Mouse (Mus musculus): ENCODE data around the gene Hsd17b11. TPM values are rescaled to one million over a fixed set of nuclear protein-coding genes. Genes with fewer than 3 reads are reported as not detected.
"Not testable (repeated sequence)": the region's sequence is repeated elsewhere in the genome, so short reads cannot be mapped to it uniquely, and the experiment has no call there.

Hsd17b11 gene
- polyA plus RNA-seq, 1 experiment from 2014 or later = 2.5 TPM

DNA sequence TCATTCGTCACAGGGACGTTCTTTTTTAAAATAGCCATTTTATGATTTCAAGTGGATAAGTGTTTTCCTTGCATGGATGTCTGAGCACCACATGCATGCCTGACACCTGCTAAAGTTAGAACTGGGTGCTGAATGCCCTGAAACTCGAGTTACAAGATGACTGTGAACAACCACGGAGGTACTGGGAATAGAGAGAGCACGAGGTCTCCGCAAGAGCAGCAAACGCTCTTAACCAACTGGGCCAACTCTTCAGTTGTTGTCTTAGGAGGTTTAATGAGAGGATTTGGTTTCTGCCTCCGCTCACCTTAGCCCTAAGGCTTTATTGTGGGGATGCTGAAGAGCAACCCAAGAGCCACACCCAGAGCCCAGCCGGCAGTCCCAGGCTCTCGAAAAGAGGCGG, 3.0 kb upstream of the Hsd17b11 start:
- Histone ChIP-seq H3K36me3 (no peaks in the 10 kb centered on the region), H3K4me3 (peak overlapping the region; percentile 15; the same call in 1 of the 2 replicates), H3K27ac (peak overlapping the region; percentile 44; the same call in 1 of the 2 replicates), H3K27me3 (ENCODE audit: insufficient read depth, poor library complexity, severe bottlenecking) (no peaks in the 10 kb centered on the region), H3K9me3 (no peaks in the 10 kb centered on the region), H3K4me1 (peaks cover 31% of the 10 kb centered on the region)
- WGBS = 52% methylated on average over 11 of the region's 11 CpGs
- DNase-seq (ENCODE audit: low spot score) = no peak

DNA sequence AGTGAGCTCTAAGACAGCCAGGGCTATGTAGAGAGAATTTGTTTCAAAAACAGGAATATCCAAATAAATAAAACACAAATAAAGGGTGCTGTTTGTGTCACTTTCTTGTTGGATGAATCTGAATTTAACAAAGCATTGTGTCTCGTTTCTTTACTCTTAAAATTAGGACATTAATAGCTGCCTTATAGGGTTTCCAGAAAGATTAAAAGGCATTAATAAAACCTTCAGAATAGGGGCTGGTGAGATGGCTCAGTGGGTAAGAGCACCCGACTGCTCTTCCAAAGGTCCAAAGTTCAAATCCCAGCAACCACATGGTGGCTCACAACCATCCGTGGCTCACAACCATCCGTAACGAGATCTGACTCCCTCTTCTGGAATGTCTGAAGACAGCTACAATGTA, 2.5 kb upstream of the Hsd17b11 start:
- H3K36me3 ChIP-seq; H3K27ac ChIP-seq; DNase-seq (ENCODE audit: low spot score); H3K9me3 ChIP-seq; H3K4me3 ChIP-seq; H3K27me3 ChIP-seq (ENCODE audit: insufficient read depth, poor library complexity, severe bottlenecking): not testable (repeated sequence)
- peaks cover 36% of the 10 kb centered on the region for H3K4me1 ChIP-seq
- WGBS = 87% methylated on average over 5 of the region's 5 CpGs

DNA sequence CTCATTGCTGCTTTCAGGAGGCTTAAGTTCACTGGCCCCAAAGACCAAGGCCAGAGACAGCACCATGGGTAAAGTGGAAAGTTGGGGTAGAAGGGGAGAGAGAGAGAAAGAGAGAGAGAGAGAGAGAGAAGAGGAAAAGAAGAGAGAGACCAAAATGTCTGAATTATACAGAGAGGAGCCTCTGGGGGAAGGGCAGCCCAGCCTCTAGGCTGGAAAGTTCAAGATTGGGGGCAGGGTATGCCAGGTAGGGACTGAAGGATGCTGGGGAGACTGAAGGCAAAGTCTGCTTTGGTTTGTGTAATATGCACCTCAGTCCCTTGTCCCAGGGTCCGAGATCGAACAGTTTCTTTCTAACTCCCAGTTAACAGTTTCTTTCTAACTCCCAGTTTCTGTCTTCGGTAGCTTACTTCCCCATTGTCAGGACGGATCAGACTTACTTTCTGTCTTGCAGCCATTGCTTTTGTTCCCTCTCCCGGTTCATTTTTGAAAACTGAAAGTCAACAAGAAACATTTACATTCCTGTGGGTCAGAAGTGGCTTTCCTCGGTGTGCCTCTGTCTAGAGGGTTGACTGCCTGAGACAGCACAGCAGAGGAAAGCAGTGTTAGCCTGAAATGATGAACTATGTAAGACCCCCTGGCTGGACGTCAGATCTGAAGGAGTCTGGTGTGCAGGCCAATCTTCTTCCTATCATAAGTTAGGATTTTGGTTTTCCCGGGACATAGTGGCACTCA, 1.7 kb upstream of the Hsd17b11 start:
- no peak for DNase-seq (ENCODE audit: low spot score)
- Histone ChIP-seq H3K27me3 (ENCODE audit: insufficient read depth, poor library complexity, severe bottlenecking) (no peaks in the 10 kb centered on the region), H3K9me3 (no peaks in the 10 kb centered on the region), H3K4me3 (no peak overlapping the region), H3K36me3 (no peaks in the 10 kb centered on the region), H3K27ac (no peak overlapping the region), H3K4me1 (peaks cover 39% of the 10 kb centered on the region)
- WGBS = 79% methylated on average over 8 of the region's 8 CpGs

- WGBS = 35% methylated on average over 5 of the region's 5 CpGs
These were observed 839 bp upstream of the Hsd17b11 start for GRCm38 (mm10) chr5:104022558-104022957.

GRCm38 (mm10) chr5:104011419-104011818, 10.3 kb downstream of the Hsd17b11 start:
- Histone ChIP-seq H3K4me1 (no peaks in the 10 kb centered on the region), H3K27me3 (ENCODE audit: insufficient read depth, poor library complexity, severe bottlenecking) (no peaks in the 10 kb centered on the region), H3K27ac (no peak overlapping the region), H3K9me3 (no peaks in the 10 kb centered on the region), H3K36me3 (peaks cover 18% of the 10 kb centered on the region), H3K4me3 (no peak overlapping the region)
- no peak for DNase-seq (ENCODE audit: low spot score)

More at GRCm38 (mm10) chr5:104022558-104022957, 839 bp upstream of the Hsd17b11 start:
- Histone ChIP-seq H3K9me3 (no peaks in the 10 kb centered on the region), H3K4me1 (peaks cover 39% of the 10 kb centered on the region), H3K27ac (peak overlapping the region; percentile 87), H3K27me3 (ENCODE audit: insufficient read depth, poor library complexity, severe bottlenecking) (no peaks in the 10 kb centered on the region), H3K4me3 (peak overlapping the region; percentile 67), H3K36me3 (peaks cover 3% of the 10 kb centered on the region)
- no peak for DNase-seq (ENCODE audit: low spot score)

DNA sequence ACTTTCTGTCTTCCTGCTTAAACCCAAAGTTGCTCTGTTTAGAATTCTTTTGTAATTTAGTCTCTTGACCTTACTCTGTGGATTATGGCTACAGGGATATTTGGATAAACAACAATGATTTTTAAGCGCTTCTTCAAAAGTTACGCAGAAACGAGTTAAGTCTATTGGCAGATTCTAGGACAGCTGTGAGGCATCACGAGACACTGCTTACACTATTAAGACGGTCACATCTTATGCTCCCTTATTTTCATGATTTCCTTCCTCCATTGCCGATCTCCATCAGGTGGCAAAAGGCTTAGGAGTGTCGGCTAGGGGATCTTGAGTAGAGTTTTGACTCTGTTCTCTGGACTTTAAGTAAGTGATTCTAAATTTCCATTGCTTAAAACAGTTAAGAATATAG, 11.5 kb downstream of the Hsd17b11 start:
- H3K9me3 ChIP-seq = no peaks in the 10 kb centered on the region
- no peaks in the 10 kb centered on the region for H3K4me1 ChIP-seq
- DNase-seq (ENCODE audit: low spot score) = no peak
- peaks cover 15% of the 10 kb centered on the region for H3K36me3 ChIP-seq
- 92% methylated on average over 7 of the region's 7 CpGs for WGBS
- no peaks in the 10 kb centered on the region for H3K27me3 ChIP-seq (ENCODE audit: insufficient read depth, poor library complexity, severe bottlenecking)
- no peak overlapping the region for H3K4me3 ChIP-seq
- H3K27ac ChIP-seq = no peak overlapping the region

GRCm38 (mm10) chr5:104009421-104009820, 12.3 kb downstream of the Hsd17b11 start:
- H3K9me3 ChIP-seq = no peaks in the 10 kb centered on the region
- no peak overlapping the region for H3K4me3 ChIP-seq
- H3K27me3 ChIP-seq (ENCODE audit: insufficient read depth, poor library complexity, severe bottlenecking) = no peaks in the 10 kb centered on the region
- H3K27ac ChIP-seq = no peak overlapping the region
- no peaks in the 10 kb centered on the region for H3K4me1 ChIP-seq
- peaks cover 17% of the 10 kb centered on the region for H3K36me3 ChIP-seq
- 88% methylated on average over 3 of the region's 3 CpGs for WGBS
- no peak for DNase-seq (ENCODE audit: low spot score)

GRCm38 (mm10) chr5:104007801-104008200, 13.9 kb downstream of the Hsd17b11 start:
- Histone ChIP-seq H3K4me3 (no peak overlapping the region), H3K27ac (no peak overlapping the region), H3K27me3 (ENCODE audit: insufficient read depth, poor library complexity, severe bottlenecking) (no peaks in the 10 kb centered on the region), H3K4me1 (no peaks in the 10 kb centered on the region), H3K36me3 (peaks cover 23% of the 10 kb centered on the region), H3K9me3 (no peaks in the 10 kb centered on the region)
- WGBS = 76% methylated on average over 5 of the region's 5 CpGs
- no peak for DNase-seq (ENCODE audit: low spot score)

- no peak for DNase-seq (ENCODE audit: low spot score)
- peaks cover 23% of the 10 kb centered on the region for H3K36me3 ChIP-seq
- WGBS = 69% methylated on average over 3 of the region's 3 CpGs
These were observed 14.9 kb downstream of the Hsd17b11 start for GRCm38 (mm10) chr5:104006811-104007210.

GRCm38 (mm10) chr5:104003955-104004354, 17.8 kb downstream of the Hsd17b11 start:
- Histone ChIP-seq H3K27ac (no peak overlapping the region), H3K27me3 (ENCODE audit: insufficient read depth, poor library complexity, severe bottlenecking) (no peaks in the 10 kb centered on the region), H3K4me3 (no peak overlapping the region), H3K4me1 (no peaks in the 10 kb centered on the region), H3K9me3 (no peaks in the 10 kb centered on the region), H3K36me3 (peaks cover 26% of the 10 kb centered on the region)
- WGBS = 78% methylated on average over 2 of the region's 2 CpGs
- DNase-seq (ENCODE audit: low spot score) = peak; percentile 24

More at GRCm38 (mm10) chr5:104006811-104007210, 14.9 kb downstream of the Hsd17b11 start:
- Histone ChIP-seq H3K4me3 (no peak overlapping the region), H3K27ac (no peak overlapping the region), H3K9me3 (no peaks in the 10 kb centered on the region), H3K27me3 (ENCODE audit: insufficient read depth, poor library complexity, severe bottlenecking) (no peaks in the 10 kb centered on the region), H3K4me1 (no peaks in the 10 kb centered on the region)

- no peak for DNase-seq (ENCODE audit: low spot score)
- H3K36me3 ChIP-seq = peaks cover 26% of the 10 kb centered on the region
- H3K27ac ChIP-seq = no peak overlapping the region
- H3K9me3 ChIP-seq = no peaks in the 10 kb centered on the region
- H3K4me3 ChIP-seq = no peak overlapping the region
- H3K27me3 ChIP-seq (ENCODE audit: insufficient read depth, poor library complexity, severe bottlenecking) = no peaks in the 10 kb centered on the region
- no peaks in the 10 kb centered on the region for H3K4me1 ChIP-seq
- WGBS = 47% methylated on average over 15 of the region's 15 CpGs
These were observed 18.3 kb downstream of the Hsd17b11 start for GRCm38 (mm10) chr5:104003256-104003931.

DNA sequence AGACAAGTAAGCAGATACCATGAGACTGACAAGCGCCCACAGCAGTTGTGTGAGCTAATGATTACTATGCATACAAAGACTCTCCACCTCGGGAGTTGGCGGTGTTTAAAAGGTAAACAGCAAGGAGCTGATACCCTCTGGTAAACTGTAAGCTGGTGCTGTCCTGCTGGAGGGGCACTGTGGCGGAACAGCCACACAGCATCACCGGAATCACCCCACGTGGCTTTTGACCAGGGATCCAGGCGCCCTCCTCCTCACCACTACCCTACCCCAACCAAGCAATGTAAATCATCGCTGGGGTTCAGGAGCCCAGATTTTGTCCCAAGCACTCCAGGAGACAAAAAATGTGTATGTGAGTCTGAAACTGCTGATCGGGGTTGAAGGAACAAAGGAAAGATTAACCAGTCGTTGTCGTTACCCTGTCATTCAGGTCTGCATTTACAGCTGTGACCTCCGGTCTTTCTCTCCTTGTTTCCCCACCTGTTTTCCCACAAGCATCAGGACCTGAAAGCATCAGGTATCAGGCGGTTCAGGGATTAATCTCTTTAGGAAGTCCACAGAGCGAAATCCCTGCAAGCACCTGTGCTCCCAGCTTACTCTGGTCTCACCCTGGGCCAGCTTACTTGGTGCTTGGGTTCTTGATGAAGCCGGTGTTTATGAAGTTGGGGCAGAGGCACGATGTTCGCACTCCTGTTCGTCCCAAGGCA, 19.0 kb downstream of the Hsd17b11 start:
- no peaks in the 10 kb centered on the region for H3K4me1 ChIP-seq
- H3K36me3 ChIP-seq = peaks cover 21% of the 10 kb centered on the region
- peak; percentile 71 for DNase-seq (ENCODE audit: low spot score)
- H3K27me3 ChIP-seq (ENCODE audit: insufficient read depth, poor library complexity, severe bottlenecking) = no peaks in the 10 kb centered on the region
- 33% methylated on average over 18 of the region's 18 CpGs for WGBS
- H3K4me3 ChIP-seq = no peak overlapping the region
- no peak overlapping the region for H3K27ac ChIP-seq
- H3K9me3 ChIP-seq = no peaks in the 10 kb centered on the region

GRCm38 (mm10) chr5:103999738-104000137, 22.0 kb downstream of the Hsd17b11 start:
- Histone ChIP-seq H3K4me1 (no peaks in the 10 kb centered on the region), H3K27ac (no peak overlapping the region), H3K4me3 (no peak overlapping the region)

More at GRCm38 (mm10) chr5:103999738-104000137, 22.0 kb downstream of the Hsd17b11 start:
- peak; percentile 85 for DNase-seq (ENCODE audit: low spot score)
- 8% methylated on average over 5 of the region's 5 CpGs for WGBS
- Histone ChIP-seq H3K9me3 (no peaks in the 10 kb centered on the region), H3K36me3 (peaks cover 9% of the 10 kb centered on the region; the same call in 1 of the 2 replicates), H3K27me3 (ENCODE audit: insufficient read depth, poor library complexity, severe bottlenecking) (no peaks in the 10 kb centered on the region)
